Comparison of ENCODE assay signal across 15 mouse cellular contexts in genomic region chr5:35160929-35161815, GRCm38 (mm10). TPM values are rescaled to one million over a fixed set of nuclear protein-coding genes. Genes with fewer than 3 reads are reported as not detected.
DNase-seq lines count a peak whose midpoint lies in the region; ATAC-seq lines count a peak whose summit lies in the region.
"Had no signal": no experiment of that assay in that cellular context is flagged by ENCODE, and none has a peak within 500 bp of the region (broad histone marks: within the 10 kb centered on the region; RNA-seq: fewer than 3 reads in every experiment).

No protein-coding gene starts in this region.

- 0 out of 2 replicates have a peak, but pooled peaks cover 4% of the 10 kb centered on the region for H3K27me3 ChIP-seq in heart, embryonic 10.5 days (ENCODE audit: insufficient read depth, poor library complexity, severe bottlenecking)
- no peaks in the 10 kb centered on the region for H3K27me3 ChIP-seq in liver, embryonic 12.5 days (replicated peaks)
- H3K27me3 ChIP-seq: midbrain, embryonic 13.5 days had no signal

- peak overlapping the region; percentile 74 for H3K4me2 ChIP-seq in liver, embryonic 12.5 days
- H3K4me2 ChIP-seq: midbrain, embryonic 13.5 days had no signal

- H3K27ac ChIP-seq in heart, embryonic 10.5 days: peak overlapping the region; percentile 83
- H3K27ac ChIP-seq in liver, embryonic 12.5 days: peak overlapping the region; percentile 95
- H3K27ac ChIP-seq: hindbrain, postnatal 0 days; kidney, postnatal 0 days; midbrain, embryonic 13.5 days had no signal

- ATAC-seq in liver, embryonic 12.5 days: peak; percentile 93
- ATAC-seq: hindbrain, postnatal 0 days; midbrain, embryonic 13.5 days had no signal

- H3K4me3 ChIP-seq in heart, embryonic 10.5 days: peak overlapping the region; percentile 19; the same call in 1 of the 2 replicates
- peak overlapping the region; percentile 63 for H3K4me3 ChIP-seq in liver, embryonic 12.5 days
- H3K4me3 ChIP-seq: midbrain, embryonic 13.5 days had no signal

- no peaks in the 10 kb centered on the region for H3K36me3 ChIP-seq in heart, embryonic 10.5 days
- no peaks in the 10 kb centered on the region for H3K36me3 ChIP-seq in liver, embryonic 12.5 days
- H3K36me3 ChIP-seq: midbrain, embryonic 13.5 days had no signal

- peaks cover 67% of the 10 kb centered on the region for H3K4me1 ChIP-seq in heart, embryonic 10.5 days
- peaks cover 84% of the 10 kb centered on the region for H3K4me1 ChIP-seq in liver, embryonic 12.5 days

- no peaks in the 10 kb centered on the region for H3K9me3 ChIP-seq in heart, embryonic 10.5 days
- no peaks in the 10 kb centered on the region for H3K9me3 ChIP-seq in liver, embryonic 12.5 days (replicated peaks)
- H3K9me3 ChIP-seq: midbrain, embryonic 13.5 days had no signal

- DNase-seq in heart, embryonic 10.5 days (ENCODE audit: low spot score): peak; percentile 90
- DNase-seq in heart, adult 8-10 months (ENCODE audit: low spot score): no peak
- peak; percentile 35 for DNase-seq in ovary, adult 18-20 months (ENCODE audit: low spot score)
- DNase-seq in ovary, postnatal 14 days (ENCODE audit: low spot score): no peak
- DNase-seq in spleen, postnatal 4 days (ENCODE audit: low spot score in 2 of 2): peak; percentile 83 to 85
- no peak for DNase-seq in frontal cortex, postnatal 14 days (ENCODE audit: low spot score in 2 of 2)
- no peak for DNase-seq in kidney, adult 9 months
- DNase-seq: cerebellum, postnatal 25 days; layer of hippocampus, postnatal 36 days; right cerebral cortex, postnatal 25 days; thymus, adult 2 months had no signal

- 38% methylated on average over 5 of the region's 5 CpGs for WGBS in heart, embryonic 10.5 days
- 31% methylated on average over 5 of the region's 5 CpGs for WGBS in liver, embryonic 12.5 days (ENCODE audit: insufficient replicate concordance)

- H3K9ac ChIP-seq in liver, embryonic 12.5 days: peak overlapping the region; percentile 82
- H3K9ac ChIP-seq: midbrain, embryonic 13.5 days had no signal

RNA-seq across cellular contexts. Expression of gene Lrpap1, which starts 55.6 kb away (rescaled TPM):
- 114 and 121 TPM in 2 replicates for polyA plus RNA-seq in heart, embryonic 10.5 days (2016; fragmentation: Nextera tagmentation; extraction: Ambion mirVana)
- total RNA-seq in heart, adult 8-10 months (2022): 10 to 100 TPM; 40.6 to 55.8 (median 48.3) TPM
- 77.1 and 78.4 TPM in 2 replicates for polyA plus RNA-seq in liver, embryonic 12.5 days (2016; fragmentation: Nextera tagmentation; extraction: Ambion mirVana)

Comparison
In these comparisons a context has a peak if more than half of its experiments do, and no peak if none do; other contexts are left out.
1. DNase-seq: peak in heart, embryonic 10.5 days (single experiment), ovary, adult 18-20 months (single experiment) and spleen, postnatal 4 days (2 of 2); none in heart, adult 8-10 months (single experiment), ovary, postnatal 14 days (single experiment), frontal cortex, postnatal 14 days (0 of 2) and kidney, adult 9 months (single experiment).